Mouse (Mus musculus) telencephalon, adult 2 months (tissue): ENCODE measurements around the gene Arhgef28.
"Not testable (repeated sequence)": the region's sequence is repeated elsewhere in the genome, so short reads cannot be mapped to it uniquely, and the experiment has no call there.

ENCODE experiments used
- DNase-seq: peaks from one replicate; pipeline ENCODE4 v3.0.0-alpha.2; 2011; ENCODE audit warnings: low read depth, low spot score

Arhgef28 gene

DNA sequence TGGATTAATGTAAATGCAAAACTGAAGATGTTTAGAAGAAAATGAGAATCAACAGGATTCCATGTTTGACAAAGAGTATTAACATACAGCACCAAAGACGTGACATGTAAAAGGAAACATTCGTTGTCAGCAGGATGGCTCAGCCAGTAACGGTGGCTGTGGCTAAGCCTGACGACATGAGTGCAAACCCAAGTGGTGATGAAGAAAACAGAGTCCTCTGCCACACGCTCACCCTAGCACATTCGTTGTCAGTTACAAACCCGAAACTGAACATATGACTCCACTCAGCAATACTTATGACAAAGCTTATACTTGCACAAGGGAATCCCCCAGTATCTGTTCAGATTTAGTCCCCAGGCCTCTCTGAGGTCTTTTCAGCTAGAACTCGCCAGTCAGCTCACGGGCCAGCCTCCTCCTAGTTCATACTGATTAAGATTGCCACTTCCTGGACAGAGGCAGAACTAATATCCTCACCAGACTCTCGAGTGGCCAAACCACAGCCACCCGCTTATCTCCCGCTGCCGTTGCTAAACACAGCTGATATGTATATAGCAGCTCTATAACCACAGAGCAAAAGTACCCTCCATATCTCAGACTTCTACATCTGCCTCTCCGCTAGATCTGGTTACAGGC is 82.0 kb downstream of the Arhgef28 start:
- DNase-seq, result no peak

DNA sequence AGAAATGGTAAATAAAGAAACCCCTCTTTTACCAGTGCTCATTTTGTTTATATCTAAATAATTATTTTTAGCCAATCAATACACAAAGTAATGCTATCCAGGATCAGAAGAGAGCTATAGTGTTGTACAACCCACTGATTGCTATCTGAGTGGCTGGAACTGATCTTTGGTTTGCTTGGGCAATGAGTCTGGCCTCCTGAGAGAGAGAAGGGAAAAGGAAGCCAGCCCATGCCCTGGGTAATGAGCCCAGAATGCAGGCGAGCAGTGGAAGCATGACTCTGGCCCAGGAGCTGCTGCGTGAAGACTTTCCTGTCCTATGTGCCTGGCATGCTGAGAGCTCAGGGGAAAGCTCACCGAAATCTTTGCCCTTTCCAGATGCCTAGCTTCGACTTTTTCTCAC is 83.5 kb downstream of the Arhgef28 start:
- DNase-seq, result no peak

DNA sequence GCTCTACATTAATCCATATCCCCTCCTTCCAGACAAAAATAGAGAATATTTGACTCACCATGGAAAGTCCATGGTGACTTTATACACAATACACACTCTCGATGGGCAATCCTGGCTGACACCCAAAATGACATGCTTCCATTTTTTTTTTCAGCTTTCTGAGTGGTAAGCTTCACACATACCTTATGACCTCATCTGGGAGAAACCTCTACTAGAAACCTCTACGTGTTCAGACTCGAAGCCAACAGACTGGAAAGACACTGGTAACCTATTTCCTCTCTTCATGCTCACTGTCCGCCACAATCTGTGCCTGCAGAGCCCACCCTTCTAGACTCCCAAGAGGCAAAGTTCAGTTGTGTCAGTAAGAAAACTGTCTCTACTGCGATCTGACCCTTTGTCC is 84.2 kb downstream of the Arhgef28 start:
- DNase-seq, result no peak

DNA sequence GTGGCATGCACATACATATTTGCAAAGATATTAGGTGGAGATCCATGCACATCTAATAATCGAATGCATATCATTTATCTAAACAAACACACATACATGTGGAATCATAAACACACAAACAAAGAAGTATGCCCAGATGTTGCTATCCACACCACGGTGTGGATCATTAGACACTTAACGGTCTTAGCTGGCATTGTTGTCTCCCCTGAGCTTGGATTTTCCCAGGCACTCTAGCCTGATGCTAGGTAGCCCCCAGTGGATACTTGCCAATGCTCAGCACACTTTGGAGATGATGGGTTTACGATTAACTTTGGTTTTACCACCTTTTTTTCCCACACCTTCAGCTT is 85.1 kb downstream of the Arhgef28 start:
- no peak for DNase-seq

DNA sequence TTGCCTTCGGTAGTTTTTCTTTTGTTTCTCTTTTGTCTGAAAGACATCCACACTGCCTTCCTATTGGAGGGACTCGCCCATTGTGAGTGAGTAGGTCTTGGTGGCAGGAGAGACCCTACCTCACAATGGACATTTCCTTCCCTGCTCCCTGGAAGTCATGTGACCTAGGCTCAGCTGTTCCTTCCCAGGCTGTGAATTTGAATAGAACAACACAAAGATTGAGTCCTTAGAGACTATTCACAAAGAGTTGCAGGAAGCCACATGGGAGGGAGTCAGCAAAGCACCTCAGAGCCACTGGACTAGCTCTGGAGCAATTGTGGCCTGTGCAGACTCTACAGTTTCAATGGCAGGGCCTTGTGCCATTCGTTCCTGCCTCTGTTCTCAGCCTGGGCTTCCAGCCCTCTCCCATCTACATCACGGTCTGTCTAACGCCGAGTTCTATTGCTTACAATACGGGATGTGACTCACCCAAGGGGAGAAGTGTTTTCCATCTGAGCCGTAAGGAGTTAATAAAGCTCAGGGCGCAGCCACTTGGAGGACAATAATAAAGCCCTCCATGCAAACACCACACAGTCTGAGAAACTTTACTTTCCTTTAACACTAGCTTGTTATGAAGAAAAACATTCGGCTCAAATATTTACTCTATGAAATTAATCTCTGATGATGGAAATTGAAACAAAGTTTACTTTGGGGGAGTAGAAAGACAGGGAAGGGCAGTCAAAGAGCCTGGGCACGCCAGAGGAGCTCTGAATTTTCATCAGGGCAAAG is 85.7 kb downstream of the Arhgef28 start:
- no peak for DNase-seq

DNA sequence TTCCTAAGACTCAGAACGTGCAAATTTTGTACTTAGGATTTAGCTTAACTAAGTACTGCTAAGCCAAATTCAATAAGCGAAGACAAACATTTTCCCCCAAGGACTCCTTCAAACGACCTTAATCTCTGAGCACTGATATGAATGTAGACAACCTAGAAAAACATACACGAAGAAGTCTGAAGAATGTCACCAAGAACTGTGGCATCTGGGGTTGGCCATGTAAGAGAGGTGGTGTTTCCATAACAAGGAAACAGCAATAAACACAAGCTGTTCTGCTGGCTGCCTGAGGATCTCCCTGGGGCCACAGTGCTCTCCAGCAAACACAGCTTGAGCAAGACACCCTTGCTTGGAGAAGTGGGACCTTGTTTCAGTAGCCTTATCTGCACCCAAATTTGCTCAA is 87.9 kb downstream of the Arhgef28 start:
- DNase-seq, result no peak

DNA sequence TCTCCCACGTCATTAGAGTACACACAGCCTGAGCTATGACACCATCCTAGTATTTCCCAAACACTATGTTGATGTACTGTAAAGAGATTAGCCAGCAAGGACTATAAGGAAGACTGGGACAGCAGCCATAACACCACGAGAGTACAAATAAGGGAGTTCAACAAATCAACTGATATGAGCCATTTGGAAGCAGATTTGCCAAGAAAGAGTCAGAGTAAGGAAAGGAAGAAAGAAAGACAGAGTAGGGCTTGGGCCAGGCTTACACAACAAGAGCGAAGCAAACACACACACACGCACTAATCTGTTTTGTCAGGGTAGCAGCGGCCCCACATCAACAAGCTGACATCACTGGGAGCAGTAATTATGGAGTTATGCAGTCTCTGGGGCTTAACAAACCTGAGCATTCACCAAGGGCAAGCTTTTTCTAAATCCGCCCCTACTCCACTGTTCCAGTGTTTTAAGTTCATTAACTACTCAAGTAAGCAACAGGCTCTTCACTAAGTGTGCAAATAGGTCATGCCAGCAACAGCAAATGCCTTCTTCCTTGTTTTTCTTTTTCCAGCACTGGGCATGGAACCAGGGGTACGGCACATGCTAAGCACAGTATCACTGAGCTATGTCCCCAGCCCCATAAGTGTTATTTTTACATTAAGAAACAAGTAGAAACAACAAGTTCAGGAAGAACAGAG is 88.5 kb downstream of the Arhgef28 start:
- DNase-seq, result no peak

DNA sequence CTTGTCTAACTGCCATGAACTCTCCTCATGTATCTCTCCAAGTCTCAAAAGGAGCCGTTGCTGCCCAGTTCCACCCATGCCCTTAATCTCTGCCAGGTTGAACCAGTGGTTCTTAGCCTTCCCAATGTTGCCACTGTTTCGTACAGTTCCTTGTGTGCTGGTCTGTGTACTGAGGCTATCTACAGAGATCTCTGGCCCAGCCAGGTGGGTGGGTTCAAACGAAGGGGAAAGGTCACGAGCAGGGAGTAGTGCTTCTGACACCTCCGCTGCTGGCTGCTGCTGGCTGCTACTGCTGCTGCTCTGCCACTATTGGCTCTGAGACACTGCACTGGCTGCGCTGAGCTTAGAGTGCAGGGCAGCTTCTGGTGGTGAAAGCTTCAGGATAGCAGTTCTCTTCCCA is 90.6 kb downstream of the Arhgef28 start:
- no peak for DNase-seq

DNA sequence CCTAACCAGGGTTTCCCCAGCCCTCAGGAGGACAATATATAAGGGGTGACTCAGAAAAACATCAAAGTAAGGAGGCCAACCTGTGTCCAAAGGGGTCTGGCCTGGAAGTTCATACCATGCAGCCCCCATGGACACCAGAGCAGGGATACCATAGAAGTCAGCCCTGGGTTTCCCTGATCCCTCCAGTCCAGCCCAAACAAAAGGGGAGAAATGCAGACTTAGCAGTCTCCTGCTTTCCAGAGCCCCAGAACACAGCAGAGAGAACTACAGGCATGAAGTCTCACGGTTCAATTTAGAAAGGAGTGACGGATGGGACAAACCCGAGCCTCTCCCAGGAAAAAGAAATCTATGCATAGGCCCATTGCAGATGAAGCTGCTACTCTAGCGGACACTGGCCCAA is 91.2 kb downstream of the Arhgef28 start:
- no peak for DNase-seq

DNA sequence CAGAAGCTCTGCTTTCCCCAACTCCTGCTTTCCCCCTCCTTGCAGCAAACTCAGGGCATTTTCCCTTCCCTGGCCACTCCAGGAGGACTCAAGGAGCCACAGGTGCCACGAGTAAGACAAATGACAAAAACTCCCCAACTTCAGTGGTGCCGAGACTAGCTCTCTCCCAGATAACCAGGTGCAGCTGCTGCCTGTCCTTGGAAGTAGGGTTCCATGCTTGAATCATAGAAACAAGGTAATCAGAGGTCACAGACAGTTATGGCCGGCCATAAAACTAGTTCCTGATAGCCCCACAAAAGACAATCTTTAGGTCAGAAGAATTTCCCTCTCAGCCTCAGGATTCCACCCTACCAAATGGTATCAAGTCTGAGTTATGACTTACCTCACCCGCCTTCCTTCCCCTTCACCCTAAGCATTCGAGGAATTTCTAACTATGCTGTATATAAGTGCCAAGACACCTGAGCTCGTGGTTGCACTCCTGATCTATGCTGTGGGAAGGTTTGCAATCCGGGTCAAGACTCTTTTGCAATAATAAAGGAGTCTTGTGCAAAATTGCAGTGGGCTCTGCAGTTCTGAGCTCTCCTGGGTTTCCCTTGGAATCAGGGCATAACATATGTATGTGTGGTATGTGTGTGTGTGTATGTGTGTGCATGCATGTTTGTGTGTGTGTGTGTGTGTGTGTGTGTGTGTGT is 93.3 kb downstream of the Arhgef28 start:
- DNase-seq, result no peak

DNA sequence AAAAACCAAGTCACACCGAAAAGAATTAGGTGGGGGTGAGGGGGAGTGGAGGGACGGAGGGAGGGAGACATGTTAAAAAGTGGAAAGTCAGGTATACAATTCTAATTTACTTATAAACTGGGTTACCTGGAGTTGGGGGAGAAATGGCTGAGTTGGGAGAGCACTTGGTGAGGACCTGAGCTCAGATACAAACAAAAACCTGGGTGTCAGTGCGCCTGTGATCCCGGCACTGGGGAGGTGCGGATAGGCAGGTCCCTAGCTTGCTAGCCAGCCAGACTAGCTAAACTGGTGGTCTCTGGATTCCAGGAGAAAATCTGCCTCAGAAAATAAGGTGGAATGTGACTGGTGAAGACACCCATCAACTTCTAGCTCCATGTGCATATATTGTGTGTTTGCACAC is 94.7 kb downstream of the Arhgef28 start:
- DNase-seq, result no peak

DNA sequence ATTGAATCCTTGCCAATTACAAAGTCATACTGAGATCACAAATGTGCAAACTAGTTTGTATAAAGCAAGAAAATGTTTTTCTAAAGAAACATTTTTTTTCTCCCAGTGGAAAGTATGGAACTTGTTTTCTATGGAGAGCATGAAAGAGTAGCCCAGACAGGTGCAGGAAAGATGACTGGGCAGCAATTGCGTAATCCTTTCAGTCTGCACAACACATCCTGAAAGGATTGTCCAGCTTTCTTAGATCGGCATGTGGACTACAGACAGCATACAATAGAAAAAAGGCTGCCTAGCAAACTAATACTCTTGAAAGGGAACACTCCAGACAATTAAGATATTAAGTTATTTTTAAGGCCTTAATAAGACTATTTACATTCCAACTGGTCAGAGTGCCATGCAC is 95.2 kb downstream of the Arhgef28 start:
- no peak for DNase-seq

DNA sequence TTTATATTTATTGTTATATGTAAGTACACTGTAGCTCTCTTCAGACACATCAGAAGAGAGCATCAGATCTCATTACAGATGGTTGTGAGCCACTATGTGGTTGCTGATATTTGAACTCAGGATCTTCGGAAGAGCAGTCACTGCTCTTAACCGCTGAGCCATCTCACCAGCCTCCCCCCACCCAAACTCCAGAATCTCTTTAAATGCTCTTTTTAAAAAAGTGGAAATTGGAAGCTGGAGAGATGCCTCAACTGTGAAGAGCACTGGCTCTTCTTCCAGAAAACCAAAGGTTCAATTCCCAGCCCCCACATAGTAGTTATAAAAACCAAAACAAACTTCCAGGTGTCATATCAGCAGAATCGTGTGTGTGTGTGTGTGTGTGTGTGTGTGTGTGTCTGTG is 97.8 kb downstream of the Arhgef28 start:
- DNase-seq, result not testable (repeated sequence)

DNA sequence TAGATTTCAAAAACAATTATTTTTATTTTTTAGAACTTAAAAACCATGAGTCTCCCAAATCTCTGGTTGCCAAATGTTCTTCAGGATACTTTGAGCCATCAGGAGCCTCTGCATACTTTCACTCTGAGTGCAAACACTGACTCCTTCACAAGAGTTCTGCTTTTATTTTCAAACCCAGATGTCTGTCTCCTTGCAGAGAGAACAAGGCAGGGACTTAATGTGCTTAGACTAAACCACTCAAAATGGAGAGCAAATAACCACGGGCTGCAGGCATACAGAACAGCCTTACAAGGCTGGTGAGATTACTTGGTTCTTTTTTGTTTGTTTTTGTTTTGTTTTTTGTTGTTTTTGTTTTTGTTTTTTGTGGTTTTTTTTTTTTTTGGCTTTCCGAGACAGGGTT is 98.6 kb downstream of the Arhgef28 start:
- no peak for DNase-seq

DNA sequence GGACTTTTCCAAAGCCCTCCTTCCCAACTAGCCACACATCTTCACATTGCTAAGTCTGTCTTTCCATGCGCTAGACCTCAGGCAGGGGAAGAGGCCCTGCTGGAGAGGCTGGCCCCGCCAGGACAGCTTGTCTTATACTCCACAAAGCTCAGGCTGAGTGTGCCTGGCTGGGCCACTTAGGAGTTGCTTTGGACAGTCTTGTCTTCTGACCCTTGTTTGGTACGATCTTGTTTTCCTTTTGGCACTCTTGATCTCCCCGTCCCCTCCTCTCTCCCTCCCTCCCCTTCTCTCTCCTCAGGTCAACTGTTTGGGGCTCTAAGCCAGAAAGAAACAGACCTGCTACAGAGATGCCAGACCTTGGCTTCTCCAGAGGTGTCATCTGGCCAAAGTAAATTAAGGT is 110.3 kb downstream of the Arhgef28 start:
- DNase-seq, result no peak

DNA sequence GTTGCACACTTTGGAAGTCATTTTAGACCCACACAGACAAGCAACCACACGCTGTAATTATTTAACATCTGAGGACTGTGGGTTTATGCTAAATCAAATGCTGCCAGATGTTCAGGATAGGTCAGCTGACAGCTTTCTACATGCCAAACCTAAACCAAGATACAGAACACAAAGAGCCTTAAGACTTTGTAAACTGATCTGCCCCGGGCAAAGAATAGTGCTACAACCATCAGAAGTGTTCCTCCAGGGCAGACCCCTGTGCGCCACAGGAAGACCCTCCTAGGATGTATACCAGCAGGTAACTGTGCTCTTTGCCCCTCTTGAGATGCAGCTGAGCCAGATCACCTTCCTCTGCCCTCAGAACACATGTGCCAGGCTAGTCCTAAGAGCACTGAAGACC is 111.9 kb downstream of the Arhgef28 start:
- DNase-seq, result no peak

DNA sequence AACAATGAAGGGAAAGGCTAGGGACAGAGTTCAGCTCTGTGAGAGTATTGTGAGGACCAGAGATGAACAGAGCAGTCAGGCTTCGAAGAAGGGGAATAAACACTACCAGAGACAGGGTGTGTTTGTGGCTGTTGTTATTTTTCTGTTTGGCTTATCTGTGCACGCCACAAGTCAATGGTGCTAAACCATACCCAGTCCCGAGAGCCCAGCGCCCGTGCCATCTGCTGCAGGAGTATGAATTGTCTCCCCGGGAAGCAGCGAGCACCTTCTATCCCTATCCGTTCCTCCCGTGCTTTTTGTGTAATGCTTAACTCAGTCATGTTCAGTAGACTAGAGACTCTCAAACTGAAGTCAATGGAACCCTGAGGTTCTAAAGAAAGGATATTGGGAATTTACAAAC is 112.8 kb downstream of the Arhgef28 start:
- no peak for DNase-seq

DNA sequence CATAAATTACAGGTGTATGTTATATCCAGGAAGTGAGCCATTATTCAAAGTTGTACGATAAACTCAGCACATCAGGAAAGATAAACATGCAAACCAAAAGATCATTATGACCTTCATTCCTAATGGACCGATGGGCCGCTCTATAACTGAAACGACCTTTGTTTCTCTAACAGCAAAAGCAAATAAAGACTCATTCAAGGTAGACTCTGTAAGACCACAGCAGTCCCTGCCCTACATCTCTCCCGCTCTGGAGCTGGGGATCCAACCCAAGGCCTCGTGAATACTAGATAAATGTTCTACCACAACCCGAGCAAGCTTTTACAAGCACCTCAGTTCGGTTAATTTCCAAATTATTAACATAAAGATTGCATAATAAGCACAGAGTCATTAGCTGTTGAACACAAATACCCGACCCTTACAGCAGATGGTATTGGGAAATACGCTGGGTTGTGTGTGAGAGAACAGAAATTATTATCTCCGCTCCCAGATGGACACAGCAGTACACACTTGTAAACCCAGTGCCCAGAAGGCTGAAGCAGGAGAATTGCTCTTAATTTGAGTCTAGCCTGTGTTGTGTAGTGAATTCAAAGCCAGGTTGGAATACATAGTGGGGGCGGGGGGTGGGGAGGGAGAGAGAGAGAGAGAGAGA is 113.8 kb downstream of the Arhgef28 start:
- DNase-seq, result no peak

DNA sequence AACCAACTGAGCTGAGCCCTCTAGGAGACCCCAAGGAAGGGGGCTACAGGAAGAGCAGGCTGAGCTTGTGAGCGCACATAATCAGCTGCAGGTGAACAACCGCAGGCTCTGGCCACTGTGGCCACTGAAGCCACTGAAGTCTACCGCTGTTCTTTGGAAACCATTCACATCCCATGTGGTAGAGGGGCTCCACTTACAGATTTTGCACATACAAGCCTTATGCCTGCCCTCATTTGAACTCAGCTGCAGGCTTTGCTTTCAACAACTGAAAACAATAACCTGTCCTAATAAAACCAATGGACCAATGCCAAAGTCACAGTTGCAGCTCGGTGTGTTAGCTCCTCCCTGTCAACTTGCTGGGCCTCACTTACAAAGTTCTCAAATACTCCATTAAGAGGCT is 126.6 kb downstream of the Arhgef28 start:
- DNase-seq, result no peak

DNA sequence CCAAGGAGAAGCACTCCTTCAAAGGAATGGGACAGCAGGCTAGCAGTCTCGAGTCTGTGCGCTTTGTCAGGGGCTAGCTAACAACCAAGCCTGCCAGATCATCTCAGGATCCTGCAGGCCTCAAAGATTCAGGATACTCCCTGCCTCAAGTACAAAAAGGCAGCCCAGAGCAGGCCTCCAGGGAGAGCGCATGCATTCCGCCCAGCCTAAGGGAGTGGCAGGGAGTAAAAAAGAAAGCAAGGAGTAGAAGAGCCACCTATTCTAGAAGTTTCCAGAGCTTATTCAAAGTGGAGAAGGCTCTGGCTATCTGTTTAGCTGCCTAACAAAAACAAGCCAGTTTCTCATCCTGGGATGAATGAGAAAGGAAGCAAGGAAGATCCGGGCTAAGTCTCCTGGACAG is 128.0 kb downstream of the Arhgef28 start:
- no peak for DNase-seq

DNA sequence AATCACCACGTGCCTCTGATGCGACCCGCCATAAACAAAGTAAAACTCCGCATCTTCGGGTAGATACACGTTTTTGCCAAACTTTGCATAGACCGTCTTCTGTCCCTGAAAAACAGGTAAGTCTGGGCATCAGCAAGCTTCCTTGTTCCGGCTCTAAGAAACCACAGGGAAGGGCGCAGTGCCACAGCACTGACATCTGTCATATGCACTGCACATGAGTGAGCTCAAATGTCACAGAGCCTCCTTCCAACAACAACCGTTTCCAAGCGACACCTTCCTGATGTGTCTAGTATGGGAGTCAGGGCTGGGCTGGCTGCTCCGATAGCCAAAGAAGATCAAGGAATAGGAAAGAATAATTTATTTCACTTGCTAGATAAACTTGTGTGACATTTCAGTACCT is 129.0 kb downstream of the Arhgef28 start:
- no peak for DNase-seq

DNA sequence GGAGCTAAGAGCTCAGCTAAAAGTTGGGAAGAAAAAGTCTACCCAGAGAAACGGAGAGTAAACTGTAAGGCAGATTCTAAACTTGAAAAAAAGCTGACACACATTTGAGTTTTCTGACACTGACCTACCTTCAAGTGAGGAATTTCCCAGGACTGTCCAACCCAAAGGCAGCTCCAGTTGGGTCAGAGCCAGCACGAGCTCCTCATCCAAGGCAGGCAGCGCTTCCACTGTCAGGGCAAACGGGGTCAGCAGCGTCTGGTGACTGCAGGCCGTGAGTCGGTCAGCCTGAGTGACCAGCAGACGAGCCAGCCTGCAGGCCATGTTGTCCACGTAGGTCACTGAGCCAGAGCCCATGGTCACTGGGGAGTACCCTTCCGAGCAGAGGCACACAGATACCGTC is 131.4 kb downstream of the Arhgef28 start:
- no peak for DNase-seq
